Mouse (Mus musculus) megakaryocyte, embryonic 14.5 days (primary cell): ENCODE data around the gene Lig1.

Experiments used
- FLI1 ChIP-seq: IDR thresholded peaks from 2 replicates; pipeline ENCODE4 v1.6.1; 2012; ENCODE audit warnings: low read length, inconsistent platforms, mixed read lengths
- GATA1 ChIP-seq: IDR thresholded peaks from 3 replicates; pipeline ENCODE4 v1.6.1; 2012; ENCODE audit warnings: mixed read lengths, low read length, inconsistent platforms, borderline replicate concordance

DNA sequence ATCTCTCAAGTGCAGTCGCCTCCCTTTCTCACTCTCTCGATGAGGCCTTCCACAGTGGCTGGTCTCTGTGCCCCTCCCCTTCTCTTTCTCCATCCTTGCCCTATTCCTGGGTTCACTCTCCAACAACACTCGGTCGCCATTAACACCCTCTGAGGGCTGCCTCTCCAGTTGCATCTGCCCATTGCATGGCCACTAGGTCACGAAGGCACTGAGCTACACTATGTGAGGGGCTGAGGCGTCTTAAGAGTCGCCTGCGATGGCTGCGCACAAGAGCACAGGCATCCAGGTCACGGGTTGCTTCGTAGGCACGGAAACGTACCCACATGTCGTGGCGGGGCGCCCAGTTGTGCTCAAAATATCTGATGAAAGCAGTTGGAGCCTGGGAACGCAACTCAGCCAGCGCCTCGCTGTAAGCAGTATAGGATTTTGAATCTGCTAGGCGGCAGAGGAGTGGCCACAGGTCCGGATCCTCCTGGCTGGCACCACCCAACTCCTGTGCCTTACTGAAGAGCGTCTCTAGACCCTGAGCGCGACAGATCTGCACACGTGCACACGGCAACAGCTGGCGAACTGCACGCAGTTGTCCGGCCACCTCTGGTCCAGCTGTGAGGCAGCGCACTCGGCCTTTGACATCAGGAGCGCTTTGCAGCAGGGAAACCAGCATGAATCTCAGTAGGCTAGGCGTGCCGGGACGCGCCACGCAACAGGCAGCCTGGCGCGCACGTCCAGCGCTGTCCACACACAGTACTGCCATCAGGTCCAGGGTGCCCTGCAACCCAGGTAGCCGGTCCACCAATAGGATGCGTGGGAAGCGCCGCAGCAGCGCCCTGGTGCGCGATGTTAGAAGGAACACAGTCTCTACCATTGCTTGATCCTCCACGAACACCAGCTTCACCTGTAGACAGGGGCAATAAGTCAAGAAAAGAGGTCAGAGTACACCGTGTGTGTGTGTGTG, 16.1 kb upstream of the Lig1 start:
- TF ChIP-seq GATA1 (no peak), FLI1 (no peak)
